Mouse (Mus musculus) layer of hippocampus, postnatal 14 days (tissue): Measurements from ENCODE around the gene Bspry. TPM values are rescaled to one million over a fixed set of nuclear protein-coding genes. Genes with fewer than 3 reads are reported as not detected.
"Not testable (repeated sequence)": the region's sequence is repeated elsewhere in the genome, so short reads cannot be mapped to it uniquely, and the experiment has no call there.

ENCODE experiments used
- DNase-seq, 2 experiments: peaks; one replicate each; pipeline ENCODE4 v3.0.0; 2021 to 2022; ENCODE audit warnings: low spot score in 2 of 2, mixed read lengths in 1 of 2
- long read RNA-seq, 2 experiments: library from polyadenylated mRNA; stranded (forward); transcript quantifications; one replicate each; pipeline ENCODE4 v2.0.0; 2021
- total RNA-seq, 2 experiments: library from RNA; stranded (reverse); gene quantifications; 2 replicates each; pipeline ENCODE4 v1.2.3; 2021

Bspry gene
- under 1 TPM; 0.30 to 0.67 TPM for total RNA-seq
- long read RNA-seq, experiment 1, result 0 reads
- long read RNA-seq, experiment 2, result 0 reads

- no peak for DNase-seq
Measured at GRCm38 (mm10) chr4:62479937-62480708, at the start of gene Bspry. Gene Bspry, plus strand, starts transcription at chr4:62480053.

- no peak for DNase-seq
Measured at GRCm38 (mm10) chr4:62430678-62431077, 49.2 kb upstream of the Bspry start.

- DNase-seq, result no peak
Measured at GRCm38 (mm10) chr4:62431522-62431921, 48.3 kb upstream of the Bspry start.

GRCm38 (mm10) chr4:62433939-62434870 is 45.6 kb upstream of the Bspry start:
- no peak for DNase-seq

- DNase-seq, result no peak
Measured at GRCm38 (mm10) chr4:62435081-62435480, 44.8 kb upstream of the Bspry start, which contains the start of gene Rnf183. Gene Rnf183, minus strand, starts transcription at chr4:62435252.

- no peak for DNase-seq
Measured at GRCm38 (mm10) chr4:62437256-62437778, 42.5 kb upstream of the Bspry start.

- no peak for DNase-seq
Measured at GRCm38 (mm10) chr4:62437871-62438270, 42.0 kb upstream of the Bspry start.

GRCm38 (mm10) chr4:62439793-62440192 is 40.1 kb upstream of the Bspry start:
- DNase-seq, result no peak

- no peak for DNase-seq
Measured at GRCm38 (mm10) chr4:62440544-62440943, 39.3 kb upstream of the Bspry start.

GRCm38 (mm10) chr4:62440986-62441385 is 38.9 kb upstream of the Bspry start:
- no peak for DNase-seq

GRCm38 (mm10) chr4:62454995-62455394 is 24.9 kb upstream of the Bspry start:
- DNase-seq, result peak in 1 of 2 experiments; percentile 38

- DNase-seq, result peak; percentile 39 to 68
Measured at GRCm38 (mm10) chr4:62459081-62459480, 20.8 kb upstream of the Bspry start.

- no peak for DNase-seq
Measured at GRCm38 (mm10) chr4:62460348-62460747, 19.5 kb upstream of the Bspry start.

GRCm38 (mm10) chr4:62463124-62463523 is 16.7 kb upstream of the Bspry start:
- no peak for DNase-seq

GRCm38 (mm10) chr4:62468158-62468557 is 11.7 kb upstream of the Bspry start:
- no peak for DNase-seq

GRCm38 (mm10) chr4:62470598-62471051 is 9.2 kb upstream of the Bspry start, which contains the start of gene Wdr31:
Gene Wdr31, minus strand, starts transcription at chr4:62470896.
- DNase-seq, result peak; percentile 80 to 81

- no peak for DNase-seq
Measured at GRCm38 (mm10) chr4:62472071-62472470, 7.8 kb upstream of the Bspry start.

- no peak for DNase-seq
Measured at GRCm38 (mm10) chr4:62475131-62475530, 4.7 kb upstream of the Bspry start.

- DNase-seq, result no peak
Measured at GRCm38 (mm10) chr4:62475793-62476192, 4.1 kb upstream of the Bspry start.

- DNase-seq, result no peak
Measured at GRCm38 (mm10) chr4:62477542-62478244, 2.2 kb upstream of the Bspry start.

GRCm38 (mm10) chr4:62479593-62479936 is 288 bp upstream of the Bspry start:
- DNase-seq, result not testable (repeated sequence)
